Mouse (Mus musculus) brain, embryonic 14.5 days (tissue): ENCODE data around the gene Sfswap.

ENCODE experiments used
- CTCF ChIP-seq: fragments of 200-500 bp; IDR thresholded peaks from 2 replicates; pipeline ENCODE4 v1.5.1; 2012; ENCODE audit warnings: inconsistent platforms, mild to moderate bottlenecking, moderate library complexity, borderline replicate concordance; ENCODE audit not compliant: insufficient read depth, insufficient read length; ENCODE audit errors: extremely low read depth
- POLR2A ChIP-seq: fragments of 200-500 bp; IDR thresholded peaks from 2 replicates; pipeline ENCODE4 v1.6.1; 2012; ENCODE audit warnings: mild to moderate bottlenecking, inconsistent platforms, borderline replicate concordance; ENCODE audit not compliant: poor library complexity, insufficient read depth, insufficient read length, severe bottlenecking; ENCODE audit errors: extremely low read depth

DNA sequence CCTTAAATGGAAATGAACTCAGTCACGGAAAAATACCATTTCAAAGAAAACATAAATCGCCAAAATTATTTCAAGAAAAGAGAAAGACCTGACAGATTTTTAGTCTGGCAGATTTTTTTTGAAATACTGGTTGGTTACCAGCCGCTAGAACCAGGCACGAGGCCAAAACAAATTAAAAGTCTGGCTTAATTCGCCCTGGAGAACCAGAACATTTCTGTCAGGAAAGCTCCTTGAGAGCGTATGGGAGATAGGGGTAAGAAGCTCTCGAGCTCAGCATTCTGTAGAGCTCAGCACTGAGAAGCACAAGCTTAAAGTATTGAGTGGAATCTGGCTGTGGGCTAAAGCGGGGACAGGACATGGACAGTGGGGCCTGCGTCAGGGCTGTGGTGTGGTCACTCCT is 44.8 kb downstream of the Sfswap start:
- no peak for TF ChIP-seq POLR2A
- no peak for TF ChIP-seq CTCF
